Mouse (Mus musculus) cerebellum, adult 2 months (tissue): ENCODE results near the gene Rinl.
A peak's percentile ranks its signal among the peaks of the same experiment; 100 is the strongest.

Experiments used
- CTCF ChIP-seq: fragments of 200-500 bp; IDR thresholded peaks from 2 replicates; pipeline ENCODE4 v1.5.1; 2011; ENCODE audit warnings: low read depth, mild to moderate bottlenecking, control low read depth, low read length, moderate library complexity, borderline replicate concordance; ENCODE audit not compliant: insufficient read depth
- POLR2A ChIP-seq: fragments of 200-500 bp; IDR thresholded peaks from 2 replicates; pipeline ENCODE4 v1.6.1; 2011; ENCODE audit warnings: low read length, control low read depth, borderline replicate concordance; ENCODE audit not compliant: insufficient read depth

GRCm38 (mm10) chr7:28824941-28825685 lies 36.3 kb downstream of the Rinl start, which contains the start of gene Ech1:
- TF ChIP-seq POLR2A (peak; percentile 58; the same call in 1 of the 2 replicates), CTCF (no peak)
